8 mouse cellular contexts compared by ENCODE assay signal in genomic region chr7:125872202-125872580, GRCm38 (mm10).
DNase-seq lines count a peak whose midpoint lies in the region; ATAC-seq and TF ChIP-seq lines count a peak whose summit lies in the region.
"Had no signal": no experiment of that assay in that cellular context is flagged by ENCODE, and none has a peak within 500 bp of the region (broad histone marks: within the 10 kb centered on the region; RNA-seq: fewer than 3 reads in every experiment).

No protein-coding gene starts in this region.

- no peaks in the 10 kb centered on the region for H3K36me3 ChIP-seq in forebrain, embryonic 11.5 days (ENCODE audit: control insufficient read depth, insufficient read depth, low read length)
- no peaks in the 10 kb centered on the region for H3K36me3 ChIP-seq in hindbrain, embryonic 15.5 days
- no peaks in the 10 kb centered on the region for H3K36me3 ChIP-seq in neural tube, embryonic 13.5 days

- no peak overlapping the region for H3K9ac ChIP-seq in forebrain, embryonic 11.5 days (ENCODE audit: low read length)
- no peak overlapping the region for H3K9ac ChIP-seq in hindbrain, embryonic 15.5 days
- no peak overlapping the region for H3K9ac ChIP-seq in neural tube, embryonic 13.5 days
- H3K9ac ChIP-seq: liver, embryonic 14.5 days had no signal

- H3K27me3 ChIP-seq in forebrain, embryonic 11.5 days (ENCODE audit: control insufficient read depth, insufficient read depth, low read length) = no peaks in the 10 kb centered on the region
- H3K27me3 ChIP-seq in hindbrain, embryonic 15.5 days = no peaks in the 10 kb centered on the region
- no peaks in the 10 kb centered on the region for H3K27me3 ChIP-seq in neural tube, embryonic 13.5 days

- H3K4me1 ChIP-seq in forebrain, embryonic 11.5 days (replicated peaks; ENCODE audit: control insufficient read depth, insufficient read depth, low read length) = peaks cover 16% of the 10 kb centered on the region
- peaks cover 32% of the 10 kb centered on the region for H3K4me1 ChIP-seq in hindbrain, embryonic 15.5 days (replicated peaks)
- peaks cover 47% of the 10 kb centered on the region for H3K4me1 ChIP-seq in neural tube, embryonic 13.5 days (replicated peaks)

- no peaks in the 10 kb centered on the region for H3K9me3 ChIP-seq in forebrain, embryonic 11.5 days (ENCODE audit: control insufficient read depth, low read length)
- no peaks in the 10 kb centered on the region for H3K9me3 ChIP-seq in hindbrain, embryonic 15.5 days
- no peaks in the 10 kb centered on the region for H3K9me3 ChIP-seq in neural tube, embryonic 13.5 days

- peak; percentile 7; the same call in 1 of the 2 replicates for ATAC-seq in forebrain, embryonic 11.5 days (replicated peaks; ENCODE audit: low FRiP score)
- ATAC-seq in hindbrain, embryonic 15.5 days (ENCODE audit: low FRiP score, low read depth) = peak; percentile 4; the same call in 1 of the 2 replicates
- 0 out of 2 replicates have a peak, but pooled peaks have one; percentile 10 for ATAC-seq in neural tube, embryonic 13.5 days (ENCODE audit: low read depth)

- H3K27ac ChIP-seq in layer of hippocampus, adult 2 months = peak overlapping the region; percentile 67
- peak overlapping the region; percentile 66; the same call in 1 of the 2 replicates for H3K27ac ChIP-seq in forebrain, embryonic 11.5 days (ENCODE audit: low read depth, low read length)
- peak overlapping the region; percentile 58 for H3K27ac ChIP-seq in hindbrain, embryonic 15.5 days (replicated peaks)
- H3K27ac ChIP-seq in neural tube, embryonic 13.5 days (replicated peaks) = peak overlapping the region; percentile 83
- H3K27ac ChIP-seq: liver, embryonic 14.5 days had no signal

- no peak for DNase-seq in layer of hippocampus, adult 2 months (ENCODE audit: low spot score in 2 of 2)
- no peak for DNase-seq in layer of hippocampus, postnatal 25 days (ENCODE audit: extremely low spot score in 1 of 2, low spot score in 1 of 2)
- no peak for DNase-seq in forebrain, embryonic 11.5 days (ENCODE audit: low spot score)
- DNase-seq in retina, embryonic 14.5 days (ENCODE audit: low spot score) = no peak
- DNase-seq in urinary bladder, postnatal 10 days (ENCODE audit: low spot score) = no peak

- H3K4me3 ChIP-seq in layer of hippocampus, adult 2 months = no peak overlapping the region
- no peak overlapping the region for H3K4me3 ChIP-seq in forebrain, embryonic 11.5 days (ENCODE audit: low read depth, low read length)
- no peak overlapping the region for H3K4me3 ChIP-seq in hindbrain, embryonic 15.5 days
- H3K4me3 ChIP-seq in neural tube, embryonic 13.5 days = no peak overlapping the region

- 60% methylated on average over 6 of the region's 6 CpGs for WGBS in forebrain, embryonic 11.5 days
- WGBS in hindbrain, embryonic 15.5 days = 42% methylated on average over 6 of the region's 6 CpGs
- 53% methylated on average over 6 of the region's 6 CpGs for WGBS in neural tube, embryonic 13.5 days

- no peak overlapping the region for H3K4me2 ChIP-seq in forebrain, embryonic 11.5 days (ENCODE audit: low read depth, low read length, severe bottlenecking)
- H3K4me2 ChIP-seq in hindbrain, embryonic 15.5 days = no peak overlapping the region
- no peak overlapping the region for H3K4me2 ChIP-seq in neural tube, embryonic 13.5 days

- no peak for TF ChIP-seq CTCF in layer of hippocampus, adult 2 months (conservative IDR thresholded peaks at IDR 0.05)
